Mouse (Mus musculus) megakaryocyte, embryonic 14.5 days (primary cell): ENCODE measurements around the gene Tagln. TPM values are rescaled to one million over a fixed set of nuclear protein-coding genes. Genes with fewer than 3 reads are reported as not detected.

Source experiments
- H3K27me3 ChIP-seq: replicated peaks from 2 replicates; pipeline ENCODE3; 2012; ENCODE audit warnings: inconsistent platforms
- H3K36me3 ChIP-seq: replicated peaks from 2 replicates; pipeline ENCODE3; 2012; ENCODE audit warnings: low read length, inconsistent platforms, mixed read lengths
- H3K4me1 ChIP-seq: 2 replicates; pipeline ENCODE4 v1.6.1; 2012; ENCODE audit warnings: inconsistent platforms
- H3K4me3 ChIP-seq: replicated peaks from 2 replicates; pipeline ENCODE3; 2012; ENCODE audit warnings: moderate library complexity, mild to moderate bottlenecking, inconsistent platforms
- H3K9me3 ChIP-seq: 2 replicates; pipeline ENCODE4 v1.6.1; 2012; ENCODE audit warnings: inconsistent platforms
- FLI1 ChIP-seq: IDR thresholded peaks from 2 replicates; pipeline ENCODE4 v1.6.1; 2012; ENCODE audit warnings: low read length, inconsistent platforms, mixed read lengths
- GATA1 ChIP-seq: IDR thresholded peaks from 3 replicates; pipeline ENCODE4 v1.6.1; 2012; ENCODE audit warnings: mixed read lengths, low read length, inconsistent platforms, borderline replicate concordance
- polyA plus RNA-seq: library from polyadenylated mRNA; stranded (reverse); fragments of >175 nt; gene quantifications from 2 replicates; pipeline ENCODE4 v1.2.3, GENCODE M21; 2012; ENCODE audit warnings: low replicate concordance; ENCODE audit not compliant: insufficient read depth

The Tagln gene
- polyA plus RNA-seq, result 1.8 TPM in 1 of 2 replicates, not detected in the other

- Histone ChIP-seq H3K9me3 (no peaks in the 10 kb centered on the region), H3K36me3 (peaks cover 53% of the 10 kb centered on the region), H3K4me1 (peaks cover 19% of the 10 kb centered on the region), H3K4me3 (no peak within 1 kb of the TSS), H3K27me3 (peaks cover 11% of the 10 kb centered on the region)
- TF ChIP-seq FLI1 (no peak), GATA1 (no peak)
These were observed at the start of gene Tagln for GRCm38 (mm10) chr9:45935628-45936210. Gene Tagln (minus strand): TSS chr9:45936058.

- Histone ChIP-seq H3K4me3 (peak overlapping the region; percentile 98), H3K9me3 (no peaks in the 10 kb centered on the region), H3K4me1 (peaks cover 53% of the 10 kb centered on the region), H3K36me3 (peaks cover 16% of the 10 kb centered on the region), H3K27me3 (peaks cover 2% of the 10 kb centered on the region)
- TF ChIP-seq GATA1 (no peak), FLI1 (no peak)
These were observed 49.3 kb upstream of the Tagln start for GRCm38 (mm10) chr9:45985229-45985567.

GRCm38 (mm10) chr9:45984409-45985228 lies 48.8 kb upstream of the Tagln start:
- Histone ChIP-seq H3K9me3 (no peaks in the 10 kb centered on the region), H3K4me1 (peaks cover 59% of the 10 kb centered on the region), H3K4me3 (peak overlapping the region; percentile 98), H3K27me3 (no peaks in the 10 kb centered on the region), H3K36me3 (peaks cover 20% of the 10 kb centered on the region)
- TF ChIP-seq FLI1 (peak; percentile 77; the same call in 1 of the 2 replicates), GATA1 (no peak)

GRCm38 (mm10) chr9:45983676-45984408 lies 48.0 kb upstream of the Tagln start:
- TF ChIP-seq FLI1 (no peak), GATA1 (no peak)
- H3K36me3 ChIP-seq, result peaks cover 25% of the 10 kb centered on the region
- no peaks in the 10 kb centered on the region for H3K27me3 ChIP-seq
- no peaks in the 10 kb centered on the region for H3K9me3 ChIP-seq
- H3K4me3 ChIP-seq, result peak overlapping the region; percentile 98
- H3K4me1 ChIP-seq, result peaks cover 66% of the 10 kb centered on the region

GRCm38 (mm10) chr9:45981331-45981730 lies 45.5 kb upstream of the Tagln start:
- TF ChIP-seq GATA1 (no peak), FLI1 (no peak)
- no peak overlapping the region for H3K4me3 ChIP-seq
- peaks cover 49% of the 10 kb centered on the region for H3K36me3 ChIP-seq
- H3K4me1 ChIP-seq, result peaks cover 78% of the 10 kb centered on the region
- no peaks in the 10 kb centered on the region for H3K9me3 ChIP-seq
- H3K27me3 ChIP-seq, result no peaks in the 10 kb centered on the region

- Histone ChIP-seq H3K4me3 (no peak overlapping the region), H3K4me1 (peaks cover 72% of the 10 kb centered on the region), H3K27me3 (no peaks in the 10 kb centered on the region), H3K9me3 (no peaks in the 10 kb centered on the region), H3K36me3 (peaks cover 56% of the 10 kb centered on the region)
- TF ChIP-seq GATA1, result no peak
- TF ChIP-seq FLI1, result no peak
These were observed 44.8 kb upstream of the Tagln start for GRCm38 (mm10) chr9:45980611-45981010.

- no peaks in the 10 kb centered on the region for H3K9me3 ChIP-seq
- no peak overlapping the region for H3K4me3 ChIP-seq
- H3K27me3 ChIP-seq, result no peaks in the 10 kb centered on the region
- peaks cover 64% of the 10 kb centered on the region for H3K36me3 ChIP-seq
- TF ChIP-seq GATA1, result no peak
- TF ChIP-seq FLI1, result no peak
- H3K4me1 ChIP-seq, result peaks cover 64% of the 10 kb centered on the region
These were observed 43.9 kb upstream of the Tagln start for GRCm38 (mm10) chr9:45979778-45980177.

GRCm38 (mm10) chr9:45976884-45977283 lies 41.0 kb upstream of the Tagln start:
- H3K36me3 ChIP-seq, result peaks cover 84% of the 10 kb centered on the region

GRCm38 (mm10) chr9:45963577-45963976 lies 27.7 kb upstream of the Tagln start:
- TF ChIP-seq GATA1 (no peak), FLI1 (no peak)
- Histone ChIP-seq H3K4me1 (peaks cover 20% of the 10 kb centered on the region), H3K36me3 (peaks cover 92% of the 10 kb centered on the region), H3K27me3 (no peaks in the 10 kb centered on the region), H3K9me3 (no peaks in the 10 kb centered on the region), H3K4me3 (no peak overlapping the region)

More at GRCm38 (mm10) chr9:45976884-45977283, 41.0 kb upstream of the Tagln start:
- TF ChIP-seq GATA1 (no peak), FLI1 (no peak)
- peaks cover 44% of the 10 kb centered on the region for H3K4me1 ChIP-seq
- no peak overlapping the region for H3K4me3 ChIP-seq
- no peaks in the 10 kb centered on the region for H3K27me3 ChIP-seq
- no peaks in the 10 kb centered on the region for H3K9me3 ChIP-seq

- H3K27me3 ChIP-seq, result no peaks in the 10 kb centered on the region
- no peak overlapping the region for H3K4me3 ChIP-seq
- H3K4me1 ChIP-seq, result peaks cover 20% of the 10 kb centered on the region
- no peak for TF ChIP-seq FLI1
- no peak for TF ChIP-seq GATA1
- H3K9me3 ChIP-seq, result no peaks in the 10 kb centered on the region
- H3K36me3 ChIP-seq, result peaks cover 76% of the 10 kb centered on the region
These were observed 26.0 kb upstream of the Tagln start for GRCm38 (mm10) chr9:45961855-45962254.
